Mouse (Mus musculus) stomach, embryonic 14.5 days (tissue): ENCODE measurements around the gene Nlrp9a. TPM values are rescaled to one million over a fixed set of nuclear protein-coding genes. Genes with fewer than 3 reads are reported as not detected.
"Not testable (repeated sequence)": the region's sequence is repeated elsewhere in the genome, so short reads cannot be mapped to it uniquely, and the experiment has no call there.

Experiments
- ATAC-seq: fragments of 200-750 bp; cut with Nextera tagmentation; 2 replicates; pipeline ENCODE4 v1.8.0; 2017; ENCODE audit warnings: low read depth, moderate TSS enrichment; ENCODE audit not compliant: insufficient number of reproducible peaks, insufficient read depth, low FRiP score
- H3K27ac ChIP-seq: fragments of 300-500 bp; sonication (generic); 2 replicates; pipeline ENCODE4 v1.5.1; 2014; ENCODE audit warnings: mild to moderate bottlenecking, low read length, moderate library complexity, mixed read lengths
- H3K27me3 ChIP-seq: fragments of 300-500 bp; sonication (generic); 2 replicates; pipeline ENCODE4 v1.6.1; 2014; ENCODE audit warnings: low read length, control low read depth, mixed read lengths; ENCODE audit not compliant: control insufficient read depth, insufficient read depth
- H3K36me3 ChIP-seq: fragments of 300-500 bp; sonication (generic); 2 replicates; pipeline ENCODE4 v1.6.1; 2014; ENCODE audit warnings: mild to moderate bottlenecking, control low read depth, low read length, moderate library complexity, mixed read lengths; ENCODE audit not compliant: control insufficient read depth, insufficient read depth
- H3K4me1 ChIP-seq: fragments of 300-500 bp; sonication (generic); 2 replicates; pipeline ENCODE4 v1.6.1; 2014; ENCODE audit warnings: low read length, control low read depth, mixed read lengths; ENCODE audit not compliant: control insufficient read depth, insufficient read depth
- H3K4me2 ChIP-seq: fragments of 300-500 bp; sonication (generic); replicated peaks from 2 replicates; pipeline ENCODE4 v1.6.1; 2014; ENCODE audit warnings: low read depth, low read length, control low read depth
- H3K4me3 ChIP-seq: fragments of 300-500 bp; sonication (generic); 2 replicates; pipeline ENCODE4 v1.5.1; 2014; ENCODE audit warnings: low read depth, low read length, control low read depth
- H3K9ac ChIP-seq: fragments of 300-500 bp; sonication (generic); replicated peaks from 2 replicates; pipeline ENCODE4 v1.6.1; 2014; ENCODE audit warnings: low read depth, mild to moderate bottlenecking, control low read depth, low read length, moderate library complexity, mixed read lengths
- H3K9me3 ChIP-seq: fragments of 300-500 bp; sonication (generic); 2 replicates; pipeline ENCODE4 v1.6.1; 2016; ENCODE audit warnings: low read depth, low read length, control low read depth; ENCODE audit not compliant: control insufficient read depth
- WGBS: fragments of 180-500 bp; shearing (Covaris S2); extraction: QIAGEN DNeasy Blood & Tissue Kit; methylation state at CpG from one replicate; pipeline ENCODE4 v1.1.7; 2014; 5-methylcytosine and 5-hydroxymethylcytosine counted together
- microRNA-seq: library from miRNA; unstranded; fragments of <30 nt; microRNA quantifications from one replicate; pipeline ENCODE4, GENCODE M21; 2016
- polyA plus RNA-seq: library from polyadenylated mRNA; unstranded; fragments of >200 nt; fragmentation: Nextera tagmentation; extraction: Ambion mirVana; gene quantifications from 2 replicates; pipeline ENCODE4 v1.2.1, GENCODE M21; 2014

The Nlrp9a gene
- not detected in 2 replicates for polyA plus RNA-seq

DNA sequence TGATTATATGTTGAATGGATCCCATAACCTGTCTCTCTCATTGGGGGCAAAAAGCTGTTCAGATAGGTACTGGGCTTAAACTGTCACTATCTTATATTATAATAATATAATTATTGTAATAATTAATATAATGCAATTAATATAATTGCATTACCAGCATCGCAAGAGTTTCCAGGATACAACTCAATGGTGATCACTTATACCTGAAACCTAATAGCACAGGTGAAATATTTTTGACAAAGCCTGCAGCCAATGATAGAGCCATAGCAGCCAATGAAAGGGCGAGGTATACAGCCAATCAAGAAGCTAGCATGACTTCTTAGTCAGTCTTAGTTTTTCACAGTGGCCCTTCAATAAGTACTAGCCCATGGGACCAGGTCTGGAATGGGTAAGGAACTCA lies at the start of gene Nlrp9a:
Gene Nlrp9a (plus strand): TSS at position 301 of the 400 bp plus-strand sequence.
- H3K4me3 ChIP-seq, H3K27me3 ChIP-seq, H3K4me2 ChIP-seq, H3K9ac ChIP-seq, H3K4me1 ChIP-seq, H3K9me3 ChIP-seq, H3K36me3 ChIP-seq, ATAC-seq, H3K27ac ChIP-seq: not testable (repeated sequence)
- WGBS: 74% methylated on average over 2 of the region's 2 CpGs

- 76% methylated on average over 18 of the region's 18 CpGs for WGBS
- H3K4me2 ChIP-seq, H3K36me3 ChIP-seq, H3K27me3 ChIP-seq, H3K9me3 ChIP-seq, H3K9ac ChIP-seq, H3K4me1 ChIP-seq, ATAC-seq, H3K27ac ChIP-seq, H3K4me3 ChIP-seq: not testable (repeated sequence)
Observed at GRCm38 (mm10) chr7:26489514-26489913, 45.3 kb upstream of the Nlrp9a start.

- ATAC-seq: no peak
- no peak overlapping the region for H3K4me3 ChIP-seq
- no peaks in the 10 kb centered on the region for H3K4me1 ChIP-seq
- no peak overlapping the region for H3K9ac ChIP-seq
- no peaks in the 10 kb centered on the region for H3K36me3 ChIP-seq
- no peak overlapping the region for H3K27ac ChIP-seq
- no peak overlapping the region for H3K4me2 ChIP-seq
- no peaks in the 10 kb centered on the region for H3K27me3 ChIP-seq
- no peaks in the 10 kb centered on the region for H3K9me3 ChIP-seq
Observed at GRCm38 (mm10) chr7:26589077-26589476, 54.3 kb downstream of the Nlrp9a start.

DNA sequence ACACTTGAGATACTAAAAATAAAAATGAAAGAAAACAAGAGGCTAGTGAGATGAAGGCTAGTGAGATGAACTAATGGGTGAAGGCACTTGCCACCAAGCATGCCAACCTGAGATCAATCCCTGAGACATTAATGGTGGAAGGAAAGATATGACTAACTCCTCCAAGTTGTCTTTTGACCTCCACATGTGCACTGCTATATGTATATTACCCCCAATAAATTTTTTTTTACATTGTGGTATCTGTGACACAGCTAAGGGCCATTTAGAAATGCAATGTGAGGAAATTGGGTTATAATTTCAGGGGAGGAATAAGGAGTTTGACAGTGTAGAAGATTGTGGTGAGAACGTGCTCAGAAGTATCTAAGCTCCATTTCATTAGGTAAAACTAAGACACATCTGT lies 55.0 kb downstream of the Nlrp9a start:
- H3K4me1 ChIP-seq: no peaks in the 10 kb centered on the region
- H3K4me3 ChIP-seq: no peak overlapping the region
- WGBS: 54% methylated on average over 1 of the region's 1 CpGs
- H3K27ac ChIP-seq: no peak overlapping the region
- no peaks in the 10 kb centered on the region for H3K9me3 ChIP-seq
- no peaks in the 10 kb centered on the region for H3K36me3 ChIP-seq
- H3K9ac ChIP-seq: no peak overlapping the region
- no peak for ATAC-seq
- H3K27me3 ChIP-seq: no peaks in the 10 kb centered on the region
- no peak overlapping the region for H3K4me2 ChIP-seq

DNA sequence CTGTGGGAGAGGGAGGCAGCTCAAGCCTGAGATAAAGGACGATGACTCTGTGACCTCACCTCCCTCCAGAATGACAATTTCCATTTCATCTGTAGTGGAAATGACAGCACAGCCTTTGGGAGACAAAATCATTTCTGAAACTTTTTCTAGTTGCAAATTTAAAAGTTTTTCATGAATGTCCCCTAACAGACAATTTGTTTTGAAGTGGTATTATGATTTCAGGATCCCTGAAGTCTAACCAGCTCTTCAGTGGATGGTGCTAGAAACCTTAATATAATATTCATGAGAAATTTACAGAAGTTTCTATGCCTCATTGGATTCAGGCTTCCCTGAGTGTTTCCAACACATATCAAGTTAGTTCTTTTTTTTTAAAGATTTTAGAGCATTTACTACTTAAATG lies 83.5 kb downstream of the Nlrp9a start, which contains the start of gene Vmn1r185:
Gene Vmn1r185 (minus strand): TSS at position 101 of the 400 bp plus-strand sequence.
- not testable (repeated sequence) for H3K4me3 ChIP-seq, H3K9ac ChIP-seq, H3K9me3 ChIP-seq, H3K27me3 ChIP-seq, ATAC-seq, H3K4me1 ChIP-seq, H3K36me3 ChIP-seq, H3K4me2 ChIP-seq, H3K27ac ChIP-seq
- WGBS: 48% methylated on average over 1 of the region's 1 CpGs

Small RNAs within 50 kb of the gene (microRNA-seq; reads per million reads assigned to microRNA genes)
- gene Gm25947: not detected

Other genes starting within 250 kb of the Nlrp9a start
- not detected in 2 replicates for gene Cyp2a4, start 227.9 kb upstream of the Nlrp9a start, polyA plus RNA-seq
- gene Nlrp9c, start 131.3 kb upstream of the Nlrp9a start, polyA plus RNA-seq: not detected in 2 replicates
- not detected in 2 replicates for gene Nlrp4a, start 99.9 kb upstream of the Nlrp9a start, polyA plus RNA-seq
- not detected in 2 replicates for gene Vmn1r185, start 83.4 kb downstream of the Nlrp9a start, polyA plus RNA-seq
- not detected in 2 replicates for gene Cyp2b23, start 151.4 kb downstream of the Nlrp9a start, polyA plus RNA-seq
- gene Cyp2b19, start 222.1 kb downstream of the Nlrp9a start, polyA plus RNA-seq: 0.35 TPM in 1 of 2 replicates, not detected in the other